Mouse (Mus musculus) right cerebral cortex, postnatal 25 days (tissue): ENCODE data around the gene Emx1.

Experiments used
- DNase-seq: peaks from one replicate; pipeline ENCODE4 v3.0.0; 2022

The Emx1 gene

DNA sequence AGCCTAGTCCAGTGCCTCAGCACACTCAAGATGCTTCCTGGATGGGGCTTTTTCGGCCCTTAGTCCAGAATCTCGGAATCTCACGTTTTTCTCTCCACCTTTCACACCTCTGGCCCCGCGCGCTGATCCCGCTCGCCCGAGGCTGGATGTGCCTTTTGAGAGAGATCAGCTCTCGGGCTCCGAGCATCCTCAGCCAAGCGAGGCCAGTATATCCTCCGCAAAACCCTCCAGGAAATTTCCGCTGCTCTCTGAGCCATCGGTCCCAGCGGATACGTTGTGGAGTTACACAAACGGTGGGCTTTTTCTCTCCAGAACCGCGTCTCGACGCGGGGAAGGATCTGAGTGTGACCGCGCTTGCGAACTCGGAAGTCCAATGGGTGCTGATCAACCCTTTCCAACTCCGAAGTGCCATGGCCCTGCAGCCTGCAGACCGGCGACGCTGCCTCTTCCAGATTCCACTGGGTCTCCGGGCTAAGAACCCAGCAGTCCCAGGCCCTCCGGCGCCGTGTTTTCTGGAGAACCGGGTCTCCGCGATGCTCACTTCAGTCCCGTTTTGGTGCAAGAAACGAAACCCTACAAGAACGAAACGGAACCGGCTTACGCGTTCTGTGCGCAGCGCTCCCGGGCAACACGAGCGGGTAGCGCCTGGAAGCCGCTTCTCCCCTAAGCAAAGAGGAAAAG, 2.8 kb downstream of the Emx1 start:
- DNase-seq = peak; percentile 64

- no peak for DNase-seq
Observed at GRCm38 (mm10) chr6:85190671-85191070, 3.4 kb downstream of the Emx1 start.

DNA sequence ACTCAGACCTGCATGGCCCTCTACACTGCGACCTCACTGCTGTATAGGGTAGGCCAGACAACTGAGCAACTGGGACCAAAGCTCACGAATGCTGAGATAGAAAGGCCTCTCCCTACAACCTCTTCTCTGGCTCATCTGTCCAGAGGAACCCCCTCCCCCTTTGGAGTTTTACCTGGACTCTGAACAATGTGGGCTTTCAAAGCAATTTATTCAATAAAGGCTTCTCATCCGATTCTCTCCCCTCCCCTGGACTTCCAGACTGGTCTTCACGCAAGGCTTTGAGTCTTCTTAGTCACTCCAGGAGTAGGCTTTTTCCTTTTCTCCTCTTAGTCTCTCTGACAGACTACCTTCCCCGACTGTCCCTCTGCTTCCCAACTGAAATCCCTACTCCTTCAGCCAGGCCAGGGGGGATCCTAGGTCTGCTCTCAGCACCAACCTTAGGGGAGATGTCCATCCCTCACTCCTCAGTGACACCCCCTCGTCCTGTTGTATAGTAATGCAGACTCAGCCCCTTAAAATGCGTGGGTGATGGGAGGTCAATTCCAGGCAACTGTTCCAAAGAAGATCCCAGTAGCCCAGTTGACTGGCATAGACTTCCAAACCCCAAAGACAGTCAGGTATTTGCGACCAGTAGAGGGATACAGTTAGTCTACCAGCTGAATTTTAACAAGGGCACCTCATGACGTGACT, 4.7 kb downstream of the Emx1 start:
- DNase-seq = no peak

DNA sequence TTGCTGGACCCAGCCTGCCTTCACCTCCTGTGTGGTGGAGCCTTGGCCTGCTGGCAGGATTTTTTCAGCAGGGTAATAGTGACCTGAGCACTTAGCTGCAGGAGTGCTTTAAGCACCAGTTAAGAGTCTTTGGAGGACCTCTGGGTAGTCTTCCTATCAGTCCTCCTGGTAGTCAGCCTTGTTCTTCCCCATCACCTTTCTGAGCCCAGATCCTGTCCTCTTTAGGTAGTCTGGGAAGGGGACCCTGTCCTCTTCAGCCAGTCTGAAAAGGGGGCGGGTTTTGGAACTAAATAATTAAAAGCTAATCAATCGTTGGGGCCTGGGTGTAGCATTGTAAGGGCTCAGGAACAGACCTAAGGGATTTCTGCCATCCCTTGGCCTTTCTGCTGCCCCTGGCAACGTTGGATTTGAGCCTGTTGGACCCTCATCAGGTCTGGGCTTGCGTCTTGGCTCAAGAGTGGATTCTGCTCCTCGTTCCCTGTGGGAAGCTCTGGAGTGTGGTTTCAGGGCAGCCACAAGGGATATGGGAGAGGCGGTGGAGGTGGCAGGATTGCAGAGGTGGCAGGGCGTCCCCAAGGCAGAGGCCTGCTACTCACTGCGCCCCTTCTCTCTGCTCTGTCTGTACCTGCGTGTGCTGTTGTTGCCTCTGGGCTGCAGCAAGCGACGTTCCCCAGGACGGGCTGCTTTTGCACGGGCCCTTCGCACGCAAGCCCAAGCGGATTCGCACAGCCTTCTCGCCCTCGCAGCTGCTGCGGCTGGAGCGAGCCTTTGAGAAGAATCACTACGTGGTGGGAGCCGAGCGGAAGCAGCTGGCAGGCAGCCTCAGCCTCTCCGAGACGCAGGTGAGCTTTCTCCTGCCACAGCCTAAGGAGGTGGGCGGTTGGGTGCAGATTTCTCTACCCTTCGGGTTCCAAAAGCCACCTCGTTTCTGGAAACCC, 6.4 kb downstream of the Emx1 start:
- peak; percentile 66 for DNase-seq

DNA sequence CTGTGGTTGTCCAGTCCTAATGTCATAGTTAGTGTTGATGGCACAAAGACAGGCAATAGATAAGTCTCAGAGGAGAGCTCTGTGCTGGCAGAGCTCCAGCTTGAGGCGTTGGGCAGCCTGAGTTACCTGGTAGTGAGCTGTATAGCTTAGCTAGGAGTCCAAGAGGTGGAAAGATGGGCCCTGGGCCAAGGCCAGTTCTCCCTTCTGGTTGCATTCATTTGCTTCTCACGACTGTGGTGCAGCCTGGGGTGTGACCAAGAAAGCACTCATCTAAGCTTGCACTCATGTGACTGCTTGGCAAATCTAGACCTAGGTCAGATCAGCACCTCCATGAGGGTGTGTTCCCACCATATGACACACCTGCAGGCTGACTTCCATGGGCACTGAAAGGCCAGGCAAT, 10.7 kb downstream of the Emx1 start:
- no peak for DNase-seq

DNA sequence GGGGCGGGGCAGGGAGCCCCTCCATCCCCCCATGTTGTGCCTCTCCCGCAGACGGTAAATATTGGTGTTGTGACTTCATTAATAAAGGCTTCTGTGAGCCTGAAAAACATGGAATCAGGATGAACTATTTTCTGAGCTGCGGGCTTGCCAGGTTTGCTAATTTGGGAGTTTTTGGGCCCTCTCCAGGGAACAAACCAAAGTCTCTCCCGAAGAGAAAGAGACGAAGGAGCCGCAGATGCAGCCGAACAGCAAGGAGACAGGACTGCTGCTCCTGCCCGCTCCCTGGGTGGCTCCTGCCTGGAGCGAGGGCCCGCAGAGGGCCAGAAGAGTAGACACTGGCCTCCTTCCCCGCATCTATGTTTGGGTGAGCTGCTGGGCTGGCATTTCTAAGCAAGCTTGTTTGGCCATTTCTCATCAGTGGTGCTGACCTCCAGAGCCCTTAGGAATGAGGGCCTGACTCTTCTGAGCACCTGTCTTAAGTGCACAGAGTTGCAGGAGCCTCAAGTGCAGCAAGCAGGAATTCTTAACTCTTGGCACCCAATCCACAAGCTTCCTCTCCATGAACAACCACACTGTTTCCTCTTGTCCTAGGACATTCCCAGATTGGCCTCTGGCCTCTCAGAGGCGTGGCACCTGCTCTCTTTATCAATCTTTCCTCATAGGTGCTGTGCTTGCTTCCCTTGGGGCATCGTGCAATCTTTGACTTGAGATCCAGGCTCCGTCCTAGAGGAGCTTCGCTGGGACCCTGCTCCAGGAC, 19.1 kb downstream of the Emx1 start:
- peak; percentile 58 for DNase-seq

GRCm38 (mm10) chr6:85206939-85207285, 19.7 kb downstream of the Emx1 start:
- DNase-seq = peak; percentile 42

- no peak for DNase-seq
Observed at GRCm38 (mm10) chr6:85207345-85207744, 20.1 kb downstream of the Emx1 start.

- DNase-seq = no peak
Observed at GRCm38 (mm10) chr6:85209226-85209967, 22.2 kb downstream of the Emx1 start.

DNA sequence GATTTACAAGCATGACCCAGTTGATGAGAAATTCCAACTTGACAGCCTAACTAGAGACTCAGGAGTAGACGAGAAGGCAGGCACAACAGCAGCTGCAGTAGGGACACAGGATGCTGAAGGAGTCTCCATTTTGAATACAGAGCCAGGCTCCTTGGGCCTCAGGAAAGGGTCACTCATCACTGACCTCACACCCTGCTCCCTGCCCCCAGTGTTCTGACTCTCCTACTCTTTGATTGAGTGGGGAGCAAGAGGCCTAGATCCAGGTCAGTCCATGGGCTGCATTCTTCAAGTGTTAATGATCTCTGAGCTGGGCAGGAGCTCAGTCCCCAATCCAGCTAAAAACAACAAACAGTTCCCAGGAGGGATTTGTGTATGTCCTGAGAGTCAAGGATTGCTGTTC, 23.4 kb downstream of the Emx1 start:
- DNase-seq = no peak

GRCm38 (mm10) chr6:85218251-85218650, 31.0 kb downstream of the Emx1 start:
- no peak for DNase-seq

DNA sequence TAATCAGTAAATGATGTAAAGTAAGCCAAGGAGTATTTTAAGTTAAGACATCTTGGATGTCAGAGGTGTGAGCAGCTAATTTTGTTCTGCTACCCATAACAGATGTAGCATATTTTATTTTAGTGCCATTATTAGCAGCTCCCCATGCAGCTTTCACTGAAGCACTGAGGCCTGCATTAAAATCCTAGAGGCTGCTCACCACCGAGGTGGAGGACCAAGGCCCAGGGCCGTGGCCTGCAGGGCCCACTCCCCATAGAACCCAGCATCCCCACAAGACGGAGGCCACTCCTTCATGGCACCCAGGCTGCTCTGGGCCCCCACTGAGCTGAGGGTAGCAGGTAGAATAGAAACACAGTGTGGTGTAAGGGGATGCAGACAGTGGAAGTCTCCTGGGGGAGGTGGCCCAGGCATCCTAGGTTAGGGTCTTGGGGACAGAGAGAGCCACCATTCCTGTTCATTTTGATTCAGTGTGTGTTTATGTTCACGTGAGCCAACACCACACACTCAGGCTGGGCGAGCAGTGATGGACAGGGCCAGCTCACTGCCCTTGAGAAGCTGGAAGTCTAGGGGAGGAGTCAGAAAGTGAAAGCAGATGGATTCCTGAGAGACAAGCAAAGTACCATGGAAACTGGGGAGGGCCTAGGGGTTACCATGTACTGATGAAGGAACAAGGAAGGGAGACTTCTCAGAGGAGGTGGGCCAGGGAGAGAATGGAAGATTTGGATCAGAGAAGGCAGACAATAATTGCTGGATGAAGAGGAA, 31.6 kb downstream of the Emx1 start:
- DNase-seq = peak; percentile 48

GRCm38 (mm10) chr6:85219706-85220105, 32.5 kb downstream of the Emx1 start:
- no peak for DNase-seq

DNA sequence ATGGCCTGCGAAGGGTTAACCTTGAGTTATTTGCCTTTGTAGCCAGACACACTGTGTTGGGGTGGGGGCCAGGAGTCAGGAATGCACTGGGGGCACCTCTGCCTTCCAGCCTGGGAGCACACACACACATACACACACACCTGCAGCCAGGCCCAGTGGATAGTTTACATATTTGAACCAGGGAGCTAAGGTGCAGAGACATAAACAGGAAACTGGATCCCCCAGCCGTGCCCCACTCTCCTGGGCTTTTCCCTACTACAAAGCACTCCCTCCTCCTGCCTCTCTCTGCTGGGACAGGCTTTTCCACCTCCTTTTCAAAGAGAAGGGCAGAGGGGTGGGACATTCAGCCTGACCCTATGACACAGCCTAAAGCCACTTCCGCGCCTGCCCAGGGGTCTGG, 33.7 kb downstream of the Emx1 start:
- no peak for DNase-seq

- DNase-seq = no peak
Observed at GRCm38 (mm10) chr6:85222551-85222950, 35.3 kb downstream of the Emx1 start.

DNA sequence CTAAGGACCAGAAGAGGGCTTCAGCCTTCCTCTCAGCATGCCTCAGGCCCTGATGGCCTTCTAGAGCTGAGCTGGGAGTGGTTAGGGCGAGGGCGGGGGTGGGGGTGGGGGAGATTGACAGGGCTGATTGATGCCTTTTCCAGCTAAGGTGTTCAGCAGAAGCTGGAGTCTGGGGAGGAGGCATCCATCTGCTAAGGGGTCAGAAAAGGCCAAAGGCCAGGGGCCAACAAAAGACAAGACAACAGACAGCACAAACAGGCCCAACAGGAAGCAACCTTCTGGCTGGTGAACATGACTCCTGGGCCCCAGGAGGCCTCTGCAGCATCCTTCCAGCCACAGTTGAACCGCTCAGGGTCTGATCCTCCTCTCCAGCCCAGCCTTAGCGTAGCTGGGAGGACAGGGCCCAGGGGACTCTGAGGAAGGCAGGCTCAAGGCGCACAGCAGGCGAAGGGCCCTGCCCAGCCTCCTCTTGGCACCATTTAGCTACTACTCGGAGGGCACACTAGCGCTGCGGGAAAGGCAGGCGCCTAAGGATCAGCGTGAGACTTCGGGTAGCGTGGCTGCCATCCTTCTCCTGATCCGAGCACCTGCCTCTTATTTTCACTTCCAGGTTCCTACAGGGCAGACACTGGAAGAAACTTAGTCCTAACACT, 36.4 kb downstream of the Emx1 start:
- DNase-seq = no peak

DNA sequence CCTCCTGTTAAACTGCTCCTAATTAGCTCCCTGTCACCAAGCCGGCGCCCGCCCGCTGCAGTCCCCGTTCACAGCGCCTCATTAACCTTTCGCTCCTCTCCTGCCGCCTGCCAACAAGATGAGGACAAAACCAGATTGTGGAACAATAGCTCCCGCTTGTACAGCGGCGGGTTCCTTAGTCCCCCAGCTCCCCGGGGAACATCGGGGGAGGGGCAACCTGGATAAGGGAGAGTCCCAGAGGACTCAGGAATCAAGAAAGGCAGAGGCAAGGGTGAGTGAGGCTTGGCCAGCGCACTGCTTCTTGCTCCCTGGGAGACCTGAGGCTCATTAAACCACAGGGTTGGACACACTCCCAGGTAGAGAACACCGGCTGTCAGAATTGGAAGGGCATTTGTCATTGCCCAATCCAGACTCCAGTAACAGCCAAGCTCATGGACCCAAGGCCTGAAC, 37.2 kb downstream of the Emx1 start:
- no peak for DNase-seq

- DNase-seq = no peak
Observed at GRCm38 (mm10) chr6:85226570-85226969, 39.3 kb downstream of the Emx1 start.

GRCm38 (mm10) chr6:85227520-85227919, 40.3 kb downstream of the Emx1 start:
- DNase-seq = no peak

DNA sequence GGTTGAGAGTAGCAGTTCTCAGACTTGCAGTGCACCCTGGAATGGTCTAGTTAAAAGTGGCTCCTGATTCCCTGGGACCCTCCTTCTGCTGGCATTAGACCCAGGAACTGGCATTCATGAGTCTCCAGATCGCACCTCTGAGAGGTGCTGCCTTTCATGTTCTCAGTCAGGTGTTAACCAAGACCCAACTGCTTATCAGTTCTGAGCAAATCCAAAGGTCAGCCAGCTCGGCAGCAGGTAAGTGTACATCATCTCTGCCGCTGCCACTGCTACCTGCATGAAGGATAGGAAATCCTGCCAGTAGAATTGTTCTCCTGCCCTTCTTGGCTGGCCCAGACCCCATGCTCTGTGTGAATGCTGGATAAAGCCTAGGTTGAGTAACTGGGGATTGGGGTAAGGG, 43.5 kb downstream of the Emx1 start:
- no peak for DNase-seq

- no peak for DNase-seq
Observed at GRCm38 (mm10) chr6:85231469-85231868, 44.2 kb downstream of the Emx1 start.
